Mouse (Mus musculus) lung, postnatal 4 days (tissue): ENCODE results near the gene Echdc3.

Experiments
- DNase-seq, 2 experiments: peaks; one replicate each; pipeline ENCODE4 v3.0.0; 2021

The Echdc3 gene

DNA sequence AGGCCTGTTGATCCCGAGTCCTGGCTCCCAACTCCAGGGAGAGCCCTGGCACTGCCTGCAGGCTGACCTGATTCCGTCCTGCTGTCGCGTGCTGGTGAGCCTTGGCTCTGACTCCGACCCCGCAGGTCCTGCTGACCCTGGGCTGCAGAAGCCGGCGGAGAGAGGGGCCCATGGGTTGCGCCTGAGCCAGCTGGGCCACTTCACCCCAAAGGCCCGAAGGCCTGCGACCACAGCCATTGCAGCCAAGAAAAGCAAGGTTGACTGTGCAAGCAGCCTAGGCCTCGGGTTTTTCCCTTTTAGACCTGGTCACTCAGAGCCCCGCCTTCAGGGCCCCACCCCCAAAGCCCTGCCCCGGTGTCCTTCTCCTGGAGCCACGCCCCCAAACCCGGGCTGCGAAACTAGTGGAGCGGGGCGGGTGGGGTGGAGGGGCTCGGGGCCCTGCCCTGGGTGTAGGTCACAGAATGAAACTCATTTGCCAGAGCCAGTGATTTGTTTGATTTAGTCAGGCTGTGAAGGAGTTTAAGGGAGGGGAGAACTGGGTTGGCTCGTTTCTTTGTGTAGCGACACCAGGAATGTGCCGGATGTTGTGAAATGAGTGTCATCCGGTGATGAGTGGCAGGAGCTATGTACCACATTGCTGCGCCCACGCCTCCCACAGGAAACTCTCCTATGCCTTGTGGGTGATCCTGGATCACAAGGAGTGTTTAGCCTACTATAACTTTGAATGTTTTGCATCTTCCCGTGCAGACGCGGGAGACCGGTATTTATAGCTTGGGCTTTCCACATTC is at the start of gene Echdc3:
Gene Echdc3 (minus strand): TSS at position 310 of the 788 bp plus-strand sequence.
- DNase-seq: peak; percentile 93 to 96

DNA sequence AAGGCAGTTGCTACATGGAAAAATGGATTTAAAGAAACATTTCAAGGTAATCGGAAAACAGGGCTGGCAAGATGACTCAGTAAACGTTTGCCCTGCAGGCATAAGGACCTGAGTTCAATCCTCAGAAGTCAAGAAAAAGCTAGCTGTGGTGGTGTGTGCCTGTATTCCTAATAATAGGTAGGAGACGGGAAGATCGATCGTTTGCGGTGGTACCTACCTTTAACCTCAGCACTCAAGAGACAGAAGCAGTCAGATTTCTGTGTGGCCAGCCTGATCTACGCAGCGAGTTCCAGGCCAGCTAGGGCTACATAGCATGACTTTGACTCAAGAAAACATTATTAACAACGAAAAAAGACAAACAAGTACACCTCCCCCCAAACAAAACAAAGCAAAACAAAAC is 48.9 kb upstream of the Echdc3 start:
- no peak for DNase-seq

DNA sequence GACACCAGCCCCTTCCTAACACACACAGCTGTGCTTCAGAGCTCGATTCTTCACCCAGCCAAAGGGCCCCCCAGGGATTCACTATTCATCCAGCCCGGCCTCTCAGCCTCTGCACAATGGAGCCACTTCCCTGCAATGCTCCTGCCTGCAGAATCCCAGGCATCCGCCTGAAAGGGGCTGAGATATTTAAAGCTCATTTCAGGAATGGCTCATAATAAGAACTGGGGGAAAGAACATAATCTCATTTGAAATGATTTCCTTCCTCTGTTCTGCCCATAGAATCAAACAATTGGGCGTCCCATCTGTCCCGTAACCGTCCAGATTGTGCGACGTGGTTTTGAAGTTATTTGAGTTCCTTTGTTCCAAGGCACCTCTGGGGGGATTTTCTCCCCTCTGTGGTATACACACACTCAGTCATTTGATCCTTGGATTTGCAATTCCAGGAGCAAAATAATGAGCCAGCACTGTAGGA is 48.4 kb upstream of the Echdc3 start:
- no peak for DNase-seq

DNA sequence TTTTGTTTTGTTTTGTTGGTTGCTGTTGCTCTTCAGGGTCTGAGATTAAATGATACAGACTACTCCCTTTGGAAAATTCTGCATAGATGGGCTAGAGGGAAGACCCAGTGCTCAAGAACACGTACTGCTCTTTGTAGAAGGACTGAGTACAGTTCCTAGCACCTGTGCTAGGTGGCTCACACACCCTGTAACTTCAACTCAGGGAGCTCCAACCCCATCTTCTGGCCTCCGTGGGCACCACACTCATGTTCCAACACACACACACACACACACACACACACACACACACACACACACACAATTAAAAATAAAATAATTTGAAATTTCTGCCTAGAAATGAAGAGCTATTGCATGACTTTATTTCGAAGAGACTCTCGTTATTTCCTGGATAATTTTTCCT is 47.8 kb upstream of the Echdc3 start:
- DNase-seq: no peak

DNA sequence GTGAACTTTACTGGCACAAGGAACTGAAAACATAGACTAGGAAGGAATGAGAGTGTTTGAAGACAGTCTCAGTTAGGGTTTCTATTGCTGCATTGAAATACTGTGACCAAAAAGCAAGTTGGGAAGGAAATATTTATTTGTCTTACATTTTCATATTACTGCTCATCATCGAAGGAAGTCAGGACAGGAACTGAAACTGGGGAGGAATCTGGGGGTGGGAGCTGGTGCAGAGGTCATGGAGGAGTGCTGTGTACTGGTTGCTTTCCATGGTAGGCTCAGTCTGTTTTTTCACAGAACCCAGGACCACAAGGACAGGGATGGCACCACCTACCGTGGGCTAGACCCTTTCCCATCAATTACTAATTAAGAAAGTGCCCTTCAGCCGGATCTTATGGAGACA is 46.3 kb upstream of the Echdc3 start:
- DNase-seq: no peak

DNA sequence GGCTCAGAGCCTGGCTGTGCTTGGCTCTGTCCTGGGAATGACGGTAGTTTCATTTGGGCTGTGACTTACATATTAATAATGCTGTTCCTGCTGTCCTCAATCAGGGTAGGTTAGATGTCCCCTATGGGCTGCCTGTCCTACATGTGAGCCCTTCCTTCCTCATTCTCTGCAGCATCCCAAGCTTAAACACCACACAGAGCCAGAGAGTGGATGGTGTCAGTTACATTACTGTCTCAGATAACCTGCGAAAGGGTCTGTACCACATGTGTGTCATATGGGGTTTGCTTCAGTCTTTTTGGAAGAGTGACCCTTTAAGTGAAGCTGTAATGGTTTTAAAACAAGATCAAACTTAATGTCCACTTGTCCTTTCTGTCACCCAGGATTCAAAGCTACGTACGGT is 45.2 kb upstream of the Echdc3 start:
- no peak for DNase-seq

DNA sequence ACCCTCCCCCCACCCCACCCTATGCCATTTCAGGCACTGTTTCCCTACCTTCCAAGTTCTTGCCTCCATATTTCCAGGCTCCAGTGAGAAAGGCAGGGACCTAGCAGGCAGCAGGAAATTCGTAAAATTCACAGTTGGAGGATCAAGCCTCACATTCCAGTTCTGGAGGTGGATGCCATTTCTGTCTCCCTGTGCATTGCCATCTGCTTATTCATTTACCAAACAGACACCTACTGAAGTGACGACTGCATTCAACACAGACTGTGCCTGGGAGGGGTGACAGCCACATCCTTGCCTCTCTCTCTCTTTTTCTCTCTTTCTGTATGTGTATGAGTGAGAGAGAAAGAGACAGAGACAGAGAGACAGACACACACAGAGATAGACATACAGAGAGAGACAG is 44.3 kb upstream of the Echdc3 start:
- no peak for DNase-seq

DNA sequence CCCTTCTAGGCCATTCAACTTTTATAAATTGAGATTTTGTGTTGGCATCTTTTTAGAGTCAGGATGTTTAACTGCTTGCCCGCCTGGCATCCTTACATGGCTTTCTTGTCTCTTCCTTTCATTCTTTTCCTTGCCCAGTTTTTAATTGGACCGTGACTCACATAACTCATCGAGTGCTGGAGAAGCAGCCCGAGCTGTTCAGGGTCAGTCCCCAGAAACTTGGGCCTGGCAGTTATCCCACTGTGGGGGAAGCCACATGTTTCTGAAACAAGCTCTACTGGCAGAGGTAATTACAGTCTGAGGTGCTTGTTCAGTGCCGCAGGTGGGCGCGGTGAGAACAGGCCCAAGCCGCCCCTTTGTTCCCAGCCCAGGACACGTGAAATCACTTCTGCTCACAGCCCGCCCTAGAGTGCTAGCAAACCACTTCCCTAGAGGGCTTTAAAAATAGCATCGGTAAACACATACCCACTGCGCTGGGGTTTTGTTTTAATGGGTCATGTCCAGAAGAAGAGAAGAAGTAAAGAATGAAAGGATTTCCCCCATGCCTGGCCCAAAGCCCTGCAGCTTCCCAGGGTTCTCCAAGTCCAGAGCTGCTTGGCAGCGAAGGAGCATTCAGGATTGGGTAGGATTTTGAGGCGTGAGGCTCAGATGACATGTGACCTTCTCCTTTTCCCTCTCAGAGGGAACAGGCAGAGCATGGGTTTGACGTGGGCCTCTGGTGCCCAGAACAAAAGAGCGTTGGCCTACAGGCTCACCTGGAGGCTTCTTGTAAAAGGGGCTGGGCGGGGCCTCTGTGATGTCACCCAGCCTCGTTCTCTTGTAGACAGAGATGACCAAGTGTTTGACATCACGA is 43.4 kb upstream of the Echdc3 start:
- DNase-seq: peak; percentile 79 to 89

DNA sequence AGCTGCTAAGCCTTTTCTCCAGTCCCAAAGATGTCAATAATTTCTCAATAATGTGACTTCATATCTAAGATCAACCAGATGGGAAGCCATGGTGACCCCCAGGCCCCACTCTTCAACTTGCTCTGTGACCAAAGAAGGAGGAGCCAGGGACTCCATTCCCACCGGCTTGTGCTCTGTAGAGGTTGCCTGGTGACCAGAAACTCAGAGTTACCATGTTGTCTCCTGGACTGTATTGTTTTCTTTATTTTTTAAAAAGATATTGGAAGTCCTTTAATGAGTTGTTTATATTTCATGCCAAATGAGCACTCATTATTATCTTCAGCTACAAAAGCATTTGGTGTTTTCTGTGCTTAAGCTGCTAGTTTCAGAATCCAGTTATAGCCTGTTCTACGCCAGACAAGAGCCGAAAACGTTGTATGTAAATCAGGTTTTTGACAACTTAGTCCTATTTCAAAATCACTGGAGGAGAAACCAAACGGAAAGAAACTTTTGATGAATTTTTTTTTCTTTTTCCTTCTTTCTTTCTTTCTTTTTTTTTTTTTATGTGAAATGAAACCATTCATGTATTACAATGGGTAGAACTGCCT is 42.7 kb upstream of the Echdc3 start:
- DNase-seq: no peak

DNA sequence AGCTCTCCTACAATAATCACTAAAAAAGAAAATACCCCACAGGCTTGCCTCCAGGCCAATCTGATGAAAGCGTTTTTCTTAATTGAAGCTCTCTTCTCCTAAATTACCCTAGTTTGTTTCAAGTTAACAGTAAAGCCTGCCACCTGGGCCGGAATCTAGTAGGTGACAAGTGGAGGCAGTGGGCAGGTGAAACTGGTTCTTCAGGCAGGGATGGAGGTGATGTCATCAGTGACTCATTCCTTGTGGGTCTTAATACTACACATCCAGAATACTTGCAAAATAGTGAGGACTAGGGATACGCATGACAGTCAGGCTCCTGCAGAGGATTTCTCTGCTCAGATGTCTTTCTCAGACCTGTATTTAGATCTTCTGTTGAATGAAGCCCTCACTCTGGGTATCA is 39.7 kb upstream of the Echdc3 start:
- DNase-seq: no peak

DNA sequence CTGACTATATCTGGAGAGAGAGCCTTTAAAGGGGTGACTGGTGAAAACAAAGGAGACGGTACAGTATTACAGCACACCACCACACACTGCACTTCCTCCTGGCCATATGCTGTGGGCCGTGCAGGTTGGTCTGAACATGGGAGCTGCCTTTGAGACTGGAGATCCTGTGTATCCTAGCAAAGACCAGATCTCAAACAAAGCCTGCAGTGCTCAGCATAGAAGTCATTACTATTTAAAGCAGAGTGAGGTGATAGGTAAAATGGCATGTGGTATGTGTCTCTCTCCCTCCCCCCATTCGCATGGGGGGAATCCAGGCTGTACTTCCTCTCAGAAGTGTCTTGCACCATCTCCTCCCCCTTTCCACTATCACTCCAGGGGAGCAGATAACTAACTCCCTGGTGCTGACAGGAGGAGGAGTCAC is 38.3 kb upstream of the Echdc3 start:
- no peak for DNase-seq

DNA sequence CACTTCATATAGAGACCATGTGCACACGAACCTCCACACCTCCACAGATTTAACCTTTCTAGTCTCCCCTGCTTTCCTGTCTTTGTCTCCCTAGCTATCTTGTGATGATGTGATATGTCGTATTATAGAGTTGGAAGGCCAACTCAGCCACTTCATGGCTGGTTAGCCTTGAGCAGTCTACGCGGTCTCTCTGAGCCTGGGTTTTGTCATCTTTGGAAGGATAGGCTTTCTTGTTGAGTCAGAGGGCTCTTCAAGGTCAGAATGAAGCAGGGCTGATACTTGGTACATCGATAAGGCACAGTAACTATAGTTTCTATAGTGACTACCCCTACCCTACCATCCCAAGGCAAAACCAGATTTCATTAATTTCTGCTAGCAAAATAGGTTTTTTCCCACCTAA is 28.6 kb upstream of the Echdc3 start:
- no peak for DNase-seq

DNA sequence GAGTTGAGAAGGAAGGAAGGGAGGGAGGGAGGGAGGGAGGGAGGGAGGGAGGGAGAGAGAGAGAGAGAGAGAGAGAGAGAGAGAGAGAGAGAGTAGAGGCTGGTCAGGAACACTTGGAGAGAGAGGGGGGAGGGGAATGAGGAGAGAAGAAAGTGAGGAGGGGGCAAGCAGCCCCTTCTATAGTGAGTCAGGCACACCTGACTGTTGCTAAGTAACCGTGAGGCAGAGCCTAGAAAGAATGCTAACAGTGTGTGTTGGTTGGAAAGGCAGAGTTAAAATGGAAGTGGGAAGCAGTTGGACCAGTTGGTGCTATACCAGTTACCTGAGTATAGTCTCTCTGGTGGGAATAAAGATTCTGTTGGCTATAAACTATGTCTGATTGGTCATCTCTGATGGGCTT is 27.2 kb upstream of the Echdc3 start:
- DNase-seq: no peak

DNA sequence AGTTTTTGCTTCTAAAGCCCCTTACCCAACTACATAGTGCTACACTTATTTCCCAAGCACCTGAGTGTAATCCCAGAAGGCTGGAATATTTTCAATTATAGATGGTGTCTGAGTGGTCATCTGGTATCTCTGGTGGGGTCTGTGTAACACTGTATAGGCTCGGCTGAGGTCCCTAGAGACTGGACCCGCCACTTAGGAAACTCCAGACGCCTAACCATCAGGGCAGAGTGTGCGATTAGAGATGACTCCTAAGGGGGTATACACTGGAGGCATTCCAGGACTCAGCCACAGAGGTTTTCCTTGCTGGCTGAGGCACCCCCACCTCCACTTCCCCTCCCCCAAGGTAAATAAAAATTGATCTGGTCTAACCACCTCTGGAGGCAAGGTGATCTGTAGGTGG is 26.5 kb upstream of the Echdc3 start:
- DNase-seq: no peak

DNA sequence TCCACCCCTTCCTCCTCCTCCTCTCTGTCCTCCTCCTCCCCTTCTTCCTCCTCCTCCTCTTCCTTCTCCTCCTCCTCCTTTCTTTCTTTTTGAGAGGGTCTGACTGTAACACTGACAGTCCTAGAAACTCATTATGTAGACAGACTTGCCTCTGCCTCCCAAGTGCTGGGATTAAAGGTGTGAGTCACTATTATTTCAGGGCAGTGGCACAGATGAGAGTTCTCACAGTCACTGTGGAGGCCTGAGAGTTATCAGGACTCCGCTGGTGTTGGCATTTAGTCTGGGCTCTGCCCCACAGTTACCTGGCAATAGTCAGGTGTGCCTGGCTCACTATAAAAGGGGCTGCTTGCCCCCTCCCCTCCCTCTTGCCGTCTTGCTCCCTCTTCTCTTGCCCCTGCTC is 25.8 kb upstream of the Echdc3 start:
- DNase-seq: no peak

DNA sequence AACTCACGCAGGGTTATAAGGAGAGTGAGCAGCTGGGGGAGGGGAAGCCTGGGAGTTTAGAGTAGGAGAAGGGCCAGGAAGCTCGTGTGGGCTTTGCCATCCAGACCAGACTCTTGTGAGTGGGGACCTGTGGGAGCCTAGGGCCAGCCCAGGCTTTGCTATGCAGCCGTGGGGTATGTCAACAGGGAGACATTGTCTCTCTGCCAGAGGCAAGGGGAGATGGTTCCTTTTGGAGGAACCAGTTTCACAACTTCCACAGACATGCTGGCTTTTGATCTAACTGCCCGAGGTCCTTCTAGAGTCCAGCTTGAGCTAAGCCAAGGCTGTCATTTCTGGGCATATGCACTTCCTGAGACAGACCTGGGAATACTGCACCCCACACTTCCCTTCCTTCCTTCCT is 25.4 kb upstream of the Echdc3 start:
- no peak for DNase-seq

DNA sequence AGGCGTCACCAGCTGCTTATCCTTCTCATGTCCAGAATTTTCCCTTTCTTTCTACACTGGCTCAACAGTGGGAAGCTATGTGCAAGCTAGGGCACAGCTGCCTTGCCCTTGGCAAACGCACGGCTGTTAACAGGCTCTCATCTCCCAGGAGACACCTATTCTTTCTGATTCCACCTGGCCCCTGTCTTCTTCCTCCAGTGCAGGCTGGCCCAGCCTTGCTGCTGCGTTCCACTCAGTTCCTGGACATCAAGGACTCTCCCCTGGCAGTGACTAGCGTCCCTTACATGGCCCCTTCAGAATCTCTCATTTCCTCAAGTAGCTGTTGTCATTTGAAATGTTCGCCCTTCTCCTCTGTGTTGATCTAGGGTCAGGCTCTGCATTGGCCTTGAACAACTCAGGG is 20.5 kb upstream of the Echdc3 start:
- DNase-seq: no peak

DNA sequence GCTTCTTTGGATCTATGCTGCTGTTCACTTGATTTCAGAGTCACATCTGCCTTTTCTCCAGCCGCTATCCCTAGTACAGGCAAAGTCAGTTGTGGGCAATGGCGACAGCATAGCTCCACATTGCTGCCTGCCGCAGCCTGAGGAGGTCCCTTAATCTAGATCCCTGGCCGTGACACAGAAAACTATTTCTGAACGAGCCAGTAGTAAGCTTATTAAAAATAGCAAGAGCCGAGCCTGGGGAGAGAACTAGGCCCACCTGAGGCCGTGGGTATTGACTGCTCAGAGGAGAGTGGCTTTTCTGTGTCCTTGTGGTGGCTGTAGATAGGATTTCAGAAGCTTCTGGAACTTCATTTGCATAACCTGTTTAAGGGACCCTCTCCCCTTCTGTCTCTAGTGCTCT is 19.9 kb upstream of the Echdc3 start:
- DNase-seq: no peak

DNA sequence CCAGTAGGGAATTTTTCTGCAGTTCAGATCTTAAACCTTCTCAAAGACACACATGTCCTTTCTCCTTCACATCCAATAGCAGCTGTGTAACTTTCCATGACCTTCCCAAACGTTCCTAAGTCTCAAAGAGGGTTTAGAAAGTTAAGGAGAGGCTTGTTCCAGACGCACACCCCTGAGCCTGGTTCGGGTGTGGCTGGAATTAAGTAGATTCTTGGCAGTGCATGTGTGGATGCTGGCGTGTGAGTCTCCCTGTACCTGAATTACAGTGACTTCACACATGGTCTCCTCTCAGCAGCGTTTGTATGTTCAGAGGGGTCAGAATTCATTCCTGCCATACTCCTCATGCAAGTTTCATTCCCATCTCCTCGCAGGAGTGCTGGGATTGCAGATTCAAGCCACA is 18.0 kb upstream of the Echdc3 start:
- no peak for DNase-seq

DNA sequence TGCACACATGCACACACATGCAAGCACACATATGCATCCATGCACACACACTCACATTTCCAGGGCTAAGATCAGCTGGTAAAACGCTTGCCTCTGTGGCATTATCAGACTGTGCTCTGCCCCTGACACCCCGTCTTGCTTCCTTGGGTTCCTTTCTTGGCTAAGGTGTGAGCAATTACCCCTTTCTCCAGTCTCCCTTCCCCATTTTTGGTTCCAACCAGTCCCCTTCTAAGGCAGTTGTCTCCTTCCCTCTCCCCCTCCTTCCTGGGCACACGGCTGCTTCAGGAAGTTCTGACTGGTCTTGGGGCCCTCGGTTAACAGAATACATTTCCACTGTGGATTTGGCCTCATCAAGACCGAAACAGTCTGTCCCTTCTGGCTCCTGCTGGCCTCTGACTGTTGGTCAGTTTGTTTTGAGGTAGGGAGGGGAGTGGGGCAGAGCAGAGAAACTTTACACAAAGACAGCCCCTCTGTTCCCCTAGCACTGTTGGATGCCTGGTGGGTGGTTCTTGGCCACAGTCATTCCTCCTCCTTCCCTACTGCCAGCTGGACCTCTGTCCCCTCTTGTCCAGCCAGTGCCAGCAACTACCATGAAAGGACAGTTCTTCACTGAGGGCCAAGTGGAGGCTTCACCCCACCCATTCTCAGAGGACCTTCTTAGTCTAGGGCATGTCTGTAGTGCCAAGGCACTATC is 16.9 kb upstream of the Echdc3 start:
- no peak for DNase-seq

DNA sequence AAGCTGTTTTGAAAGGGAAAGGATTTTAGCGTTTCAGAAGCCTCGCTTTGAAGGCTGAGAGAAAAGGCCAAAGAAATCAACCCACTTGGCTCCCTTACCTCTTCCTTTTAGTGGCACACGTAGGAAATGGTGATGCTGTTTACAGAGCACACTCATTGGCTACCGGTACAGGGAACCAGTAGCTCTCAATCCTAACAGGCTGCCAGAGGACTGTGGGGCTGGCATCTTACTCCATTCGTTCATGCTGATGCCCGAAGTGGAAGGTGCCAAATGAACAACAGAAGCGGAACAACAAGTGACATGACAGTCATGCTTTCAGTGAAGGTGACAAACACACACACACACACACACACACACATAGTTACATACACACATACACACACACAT is 14.2 kb upstream of the Echdc3 start:
- DNase-seq: no peak

DNA sequence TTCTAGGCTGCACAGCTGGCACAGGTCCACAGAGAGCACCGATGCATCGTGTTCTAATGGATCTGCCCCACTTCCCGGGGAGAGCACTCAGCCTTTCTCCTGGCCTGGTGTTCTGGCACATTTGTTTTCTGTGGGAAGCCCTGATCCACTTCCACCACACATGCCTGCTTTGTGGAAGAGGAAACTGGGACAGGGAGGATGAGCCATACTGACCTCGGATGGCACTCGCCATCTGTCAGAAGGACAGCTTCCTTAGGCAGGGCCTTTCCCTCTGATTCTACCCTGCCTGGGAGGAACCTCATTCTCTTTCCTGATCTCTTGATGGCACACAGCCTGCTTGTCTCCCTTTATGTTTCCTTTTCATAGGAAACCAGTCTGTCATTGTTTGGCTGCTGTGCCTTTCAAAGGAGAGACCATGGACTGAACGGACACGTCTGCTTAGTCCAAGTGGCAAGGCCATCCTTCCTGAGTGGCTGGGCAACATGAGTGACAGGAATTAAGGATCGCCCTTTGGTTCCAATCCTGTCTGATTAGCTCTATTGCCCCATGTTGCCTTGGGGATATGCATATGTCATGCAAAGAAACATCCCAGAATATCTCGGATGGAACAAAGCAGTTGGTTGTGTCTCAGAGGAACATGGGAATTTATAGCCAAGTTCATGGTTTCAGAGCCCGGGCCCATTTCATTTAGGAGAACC is 13.7 kb upstream of the Echdc3 start:
- DNase-seq: peak; percentile 40 to 65
